Mouse (Mus musculus): ENCODE results near the gene Gtpbp4. TPM values are rescaled to one million over a fixed set of nuclear protein-coding genes. Genes with fewer than 3 reads are reported as not detected.

Gene Gtpbp4
- polyA plus RNA-seq (2015; fragmentation: Nextera tagmentation; extraction: Ambion mirVana): 53.4 and 58.8 TPM in 2 replicates

GRCm38 (mm10) chr13:8995990-8996786 is at the start of gene Gtpbp4:
Gene Gtpbp4 (minus strand): TSS chr13:8996083.
- WGBS: under 1% methylated on average over 50 of the region's 51 CpGs
- H3K27ac ChIP-seq (ENCODE audit: low read depth, low read length): peak within 1 kb of the TSS; percentile 78
- peak within 1 kb of the TSS; percentile 100 for H3K4me3 ChIP-seq (ENCODE audit: low read length)
- no peaks in the 10 kb centered on the region for H3K36me3 ChIP-seq (ENCODE audit: control insufficient read depth, insufficient read depth, low read length)
- no peaks in the 10 kb centered on the region for H3K9me3 ChIP-seq (ENCODE audit: control insufficient read depth, low read length)
- H3K27me3 ChIP-seq (replicated peaks; ENCODE audit: control insufficient read depth, insufficient read depth, low read length): no peaks in the 10 kb centered on the region
- peak; percentile 99 for ATAC-seq
- H3K4me1 ChIP-seq (ENCODE audit: control insufficient read depth, insufficient read depth, low read depth, low read length): peaks cover 14% of the 10 kb centered on the region
- H3K4me2 ChIP-seq (ENCODE audit: low read length): peak within 1 kb of the TSS; percentile 98
- H3K9ac ChIP-seq (ENCODE audit: low read depth, low read length): peak within 1 kb of the TSS; percentile 87

GRCm38 (mm10) chr13:9044731-9045130 is 48.8 kb upstream of the Gtpbp4 start:
- no peaks in the 10 kb centered on the region for H3K36me3 ChIP-seq (ENCODE audit: control insufficient read depth, insufficient read depth, low read length)
- no peaks in the 10 kb centered on the region for H3K9me3 ChIP-seq (ENCODE audit: control insufficient read depth, low read length)
- H3K27me3 ChIP-seq (replicated peaks; ENCODE audit: control insufficient read depth, insufficient read depth, low read length): no peaks in the 10 kb centered on the region
- H3K9ac ChIP-seq (ENCODE audit: low read depth, low read length): no peak overlapping the region
- no peak overlapping the region for H3K4me3 ChIP-seq (ENCODE audit: low read length)
- no peak overlapping the region for H3K27ac ChIP-seq (ENCODE audit: low read depth, low read length)
- no peaks in the 10 kb centered on the region for H3K4me1 ChIP-seq (ENCODE audit: control insufficient read depth, insufficient read depth, low read depth, low read length)
- 100% methylated on average over 1 of the region's 1 CpGs for WGBS
- no peak for ATAC-seq
- H3K4me2 ChIP-seq (ENCODE audit: low read length): no peak overlapping the region

- Histone ChIP-seq H3K4me1 (ENCODE audit: control insufficient read depth, insufficient read depth, low read depth, low read length) (no peaks in the 10 kb centered on the region), H3K9ac (ENCODE audit: low read depth, low read length) (no peak overlapping the region), H3K27me3 (replicated peaks; ENCODE audit: control insufficient read depth, insufficient read depth, low read length) (no peaks in the 10 kb centered on the region), H3K4me3 (ENCODE audit: low read length) (no peak overlapping the region), H3K4me2 (ENCODE audit: low read length) (no peak overlapping the region), H3K27ac (ENCODE audit: low read depth, low read length) (no peak overlapping the region), H3K36me3 (ENCODE audit: control insufficient read depth, insufficient read depth, low read length) (no peaks in the 10 kb centered on the region), H3K9me3 (ENCODE audit: control insufficient read depth, low read length) (no peaks in the 10 kb centered on the region)
- ATAC-seq: no peak
- WGBS: 54% methylated on average over 3 of the region's 3 CpGs
Observed at GRCm38 (mm10) chr13:9043289-9044049, 47.6 kb upstream of the Gtpbp4 start.

GRCm38 (mm10) chr13:9040626-9041025 is 44.7 kb upstream of the Gtpbp4 start:
- 91% methylated on average over 1 of the region's 1 CpGs for WGBS
- H3K9ac ChIP-seq (ENCODE audit: low read depth, low read length): no peak overlapping the region
- no peaks in the 10 kb centered on the region for H3K4me1 ChIP-seq (ENCODE audit: control insufficient read depth, insufficient read depth, low read depth, low read length)
- no peak overlapping the region for H3K4me3 ChIP-seq (ENCODE audit: low read length)
- no peak overlapping the region for H3K4me2 ChIP-seq (ENCODE audit: low read length)
- ATAC-seq: no peak
- no peaks in the 10 kb centered on the region for H3K27me3 ChIP-seq (replicated peaks; ENCODE audit: control insufficient read depth, insufficient read depth, low read length)
- no peaks in the 10 kb centered on the region for H3K9me3 ChIP-seq (ENCODE audit: control insufficient read depth, low read length)
- no peak overlapping the region for H3K27ac ChIP-seq (ENCODE audit: low read depth, low read length)
- H3K36me3 ChIP-seq (ENCODE audit: control insufficient read depth, insufficient read depth, low read length): no peaks in the 10 kb centered on the region

- Histone ChIP-seq H3K4me2 (ENCODE audit: low read length) (no peak overlapping the region), H3K27ac (ENCODE audit: low read depth, low read length) (no peak overlapping the region), H3K36me3 (ENCODE audit: control insufficient read depth, insufficient read depth, low read length) (no peaks in the 10 kb centered on the region), H3K9me3 (ENCODE audit: control insufficient read depth, low read length) (no peaks in the 10 kb centered on the region), H3K4me3 (ENCODE audit: low read length) (no peak overlapping the region), H3K27me3 (replicated peaks; ENCODE audit: control insufficient read depth, insufficient read depth, low read length) (no peaks in the 10 kb centered on the region), H3K9ac (ENCODE audit: low read depth, low read length) (no peak overlapping the region), H3K4me1 (ENCODE audit: control insufficient read depth, insufficient read depth, low read depth, low read length) (no peaks in the 10 kb centered on the region)
- no peak for ATAC-seq
- WGBS: 73% methylated on average over 8 of the region's 8 CpGs
Observed at GRCm38 (mm10) chr13:9031996-9032661, 36.2 kb upstream of the Gtpbp4 start.

- Histone ChIP-seq H3K36me3 (ENCODE audit: control insufficient read depth, insufficient read depth, low read length) (no peaks in the 10 kb centered on the region), H3K4me2 (ENCODE audit: low read length) (no peak overlapping the region), H3K27ac (ENCODE audit: low read depth, low read length) (no peak overlapping the region), H3K9me3 (ENCODE audit: control insufficient read depth, low read length) (no peaks in the 10 kb centered on the region), H3K4me3 (ENCODE audit: low read length) (no peak overlapping the region), H3K4me1 (ENCODE audit: control insufficient read depth, insufficient read depth, low read depth, low read length) (no peaks in the 10 kb centered on the region), H3K27me3 (replicated peaks; ENCODE audit: control insufficient read depth, insufficient read depth, low read length) (no peaks in the 10 kb centered on the region), H3K9ac (ENCODE audit: low read depth, low read length) (no peak overlapping the region)
- no peak for ATAC-seq
- WGBS: 87% methylated on average over 4 of the region's 4 CpGs
Observed at GRCm38 (mm10) chr13:9030364-9030763, 34.5 kb upstream of the Gtpbp4 start.

GRCm38 (mm10) chr13:9027251-9027650 is 31.4 kb upstream of the Gtpbp4 start:
- no peak overlapping the region for H3K9ac ChIP-seq (ENCODE audit: low read depth, low read length)
- no peaks in the 10 kb centered on the region for H3K36me3 ChIP-seq (ENCODE audit: control insufficient read depth, insufficient read depth, low read length)
- H3K4me3 ChIP-seq (ENCODE audit: low read length): no peak overlapping the region
- H3K4me1 ChIP-seq (ENCODE audit: control insufficient read depth, insufficient read depth, low read depth, low read length): no peaks in the 10 kb centered on the region
- no peak overlapping the region for H3K27ac ChIP-seq (ENCODE audit: low read depth, low read length)
- no peaks in the 10 kb centered on the region for H3K27me3 ChIP-seq (replicated peaks; ENCODE audit: control insufficient read depth, insufficient read depth, low read length)
- H3K9me3 ChIP-seq (ENCODE audit: control insufficient read depth, low read length): no peaks in the 10 kb centered on the region
- WGBS: 76% methylated on average over 1 of the region's 1 CpGs
- H3K4me2 ChIP-seq (ENCODE audit: low read length): no peak overlapping the region
- no peak for ATAC-seq

GRCm38 (mm10) chr13:9022623-9023022 is 26.7 kb upstream of the Gtpbp4 start:
- ATAC-seq: no peak
- H3K9me3 ChIP-seq (ENCODE audit: control insufficient read depth, low read length): no peaks in the 10 kb centered on the region
- no peaks in the 10 kb centered on the region for H3K4me1 ChIP-seq (ENCODE audit: control insufficient read depth, insufficient read depth, low read depth, low read length)
- H3K27me3 ChIP-seq (replicated peaks; ENCODE audit: control insufficient read depth, insufficient read depth, low read length): no peaks in the 10 kb centered on the region
- no peak overlapping the region for H3K4me2 ChIP-seq (ENCODE audit: low read length)
- no peak overlapping the region for H3K9ac ChIP-seq (ENCODE audit: low read depth, low read length)
- H3K4me3 ChIP-seq (ENCODE audit: low read length): no peak overlapping the region
- no peaks in the 10 kb centered on the region for H3K36me3 ChIP-seq (ENCODE audit: control insufficient read depth, insufficient read depth, low read length)
- 100% methylated on average over 1 of the region's 1 CpGs for WGBS
- H3K27ac ChIP-seq (ENCODE audit: low read depth, low read length): no peak overlapping the region

- no peak for ATAC-seq
Observed at GRCm38 (mm10) chr13:9021556-9021955, 25.7 kb upstream of the Gtpbp4 start.

More at GRCm38 (mm10) chr13:9021556-9021955, 25.7 kb upstream of the Gtpbp4 start:
- no peaks in the 10 kb centered on the region for H3K4me1 ChIP-seq (ENCODE audit: control insufficient read depth, insufficient read depth, low read depth, low read length)
- H3K4me2 ChIP-seq (ENCODE audit: low read length): no peak overlapping the region
- no peak overlapping the region for H3K9ac ChIP-seq (ENCODE audit: low read depth, low read length)
- no peaks in the 10 kb centered on the region for H3K9me3 ChIP-seq (ENCODE audit: control insufficient read depth, low read length)
- H3K27me3 ChIP-seq (replicated peaks; ENCODE audit: control insufficient read depth, insufficient read depth, low read length): no peaks in the 10 kb centered on the region
- WGBS: 87% methylated on average over 7 of the region's 7 CpGs
- H3K36me3 ChIP-seq (ENCODE audit: control insufficient read depth, insufficient read depth, low read length): no peaks in the 10 kb centered on the region
- H3K27ac ChIP-seq (ENCODE audit: low read depth, low read length): no peak overlapping the region
- H3K4me3 ChIP-seq (ENCODE audit: low read length): no peak overlapping the region
